Mouse (Mus musculus): ENCODE results near the gene Clnk. TPM values are rescaled to one million over a fixed set of nuclear protein-coding genes. Genes with fewer than 3 reads are reported as not detected.

The Clnk gene
- polyA plus RNA-seq, 1 experiment from 2014 or later, result 0.29 TPM

GRCm38 (mm10) chr5:38869976-38870375, 6.6 kb downstream of the Clnk start:
- no peak overlapping the region for H3K4me3 ChIP-seq (ENCODE audit: low read depth, low read length)
- 85% methylated on average over 9 of the region's 9 CpGs for WGBS
- ATAC-seq (ENCODE audit: insufficient number of reproducible peaks, insufficient read depth, low FRiP score, low read depth), result no peak

GRCm38 (mm10) chr5:38864624-38865023, 12.0 kb downstream of the Clnk start:
- WGBS, result 82% methylated on average over 6 of the region's 6 CpGs

More at GRCm38 (mm10) chr5:38869976-38870375, 6.6 kb downstream of the Clnk start:
- Histone ChIP-seq H3K27ac (ENCODE audit: low read length) (no peak overlapping the region), H3K36me3 (ENCODE audit: control insufficient read depth, insufficient read depth, low read length) (no peaks in the 10 kb centered on the region), H3K9ac (replicated peaks; ENCODE audit: low read depth, low read length) (no peak overlapping the region), H3K9me3 (ENCODE audit: control insufficient read depth, low read depth, low read length) (no peaks in the 10 kb centered on the region), H3K4me1 (ENCODE audit: control insufficient read depth, insufficient read depth, low read length) (no peaks in the 10 kb centered on the region), H3K4me2 (replicated peaks; ENCODE audit: low read depth, low read length) (no peak overlapping the region), H3K27me3 (ENCODE audit: control insufficient read depth, insufficient read depth, low read length) (no peaks in the 10 kb centered on the region)

GRCm38 (mm10) chr5:38863029-38863428, 13.6 kb downstream of the Clnk start:
- ATAC-seq (ENCODE audit: insufficient number of reproducible peaks, insufficient read depth, low FRiP score, low read depth), result no peak
- Histone ChIP-seq H3K4me1 (ENCODE audit: control insufficient read depth, insufficient read depth, low read length) (no peaks in the 10 kb centered on the region), H3K36me3 (ENCODE audit: control insufficient read depth, insufficient read depth, low read length) (no peaks in the 10 kb centered on the region), H3K9ac (replicated peaks; ENCODE audit: low read depth, low read length) (no peak overlapping the region), H3K4me3 (ENCODE audit: low read depth, low read length) (no peak overlapping the region), H3K9me3 (ENCODE audit: control insufficient read depth, low read depth, low read length) (no peaks in the 10 kb centered on the region), H3K27me3 (ENCODE audit: control insufficient read depth, insufficient read depth, low read length) (no peaks in the 10 kb centered on the region), H3K27ac (ENCODE audit: low read length) (no peak overlapping the region), H3K4me2 (replicated peaks; ENCODE audit: low read depth, low read length) (no peak overlapping the region)
- WGBS, result 63% methylated on average over 3 of the region's 3 CpGs

More at GRCm38 (mm10) chr5:38864624-38865023, 12.0 kb downstream of the Clnk start:
- H3K9me3 ChIP-seq (ENCODE audit: control insufficient read depth, low read depth, low read length), result no peaks in the 10 kb centered on the region
- no peak overlapping the region for H3K27ac ChIP-seq (ENCODE audit: low read length)
- no peak overlapping the region for H3K4me2 ChIP-seq (replicated peaks; ENCODE audit: low read depth, low read length)
- no peak overlapping the region for H3K4me3 ChIP-seq (ENCODE audit: low read depth, low read length)
- H3K4me1 ChIP-seq (ENCODE audit: control insufficient read depth, insufficient read depth, low read length), result no peaks in the 10 kb centered on the region
- ATAC-seq (ENCODE audit: insufficient number of reproducible peaks, insufficient read depth, low FRiP score, low read depth), result no peak
- no peaks in the 10 kb centered on the region for H3K27me3 ChIP-seq (ENCODE audit: control insufficient read depth, insufficient read depth, low read length)
- H3K36me3 ChIP-seq (ENCODE audit: control insufficient read depth, insufficient read depth, low read length), result no peaks in the 10 kb centered on the region
- no peak overlapping the region for H3K9ac ChIP-seq (replicated peaks; ENCODE audit: low read depth, low read length)

- Histone ChIP-seq H3K4me1 (ENCODE audit: control insufficient read depth, insufficient read depth, low read length) (no peaks in the 10 kb centered on the region), H3K4me3 (ENCODE audit: low read depth, low read length) (no peak overlapping the region), H3K27me3 (ENCODE audit: control insufficient read depth, insufficient read depth, low read length) (no peaks in the 10 kb centered on the region), H3K36me3 (ENCODE audit: control insufficient read depth, insufficient read depth, low read length) (no peaks in the 10 kb centered on the region), H3K9ac (replicated peaks; ENCODE audit: low read depth, low read length) (no peak overlapping the region), H3K9me3 (ENCODE audit: control insufficient read depth, low read depth, low read length) (no peaks in the 10 kb centered on the region), H3K27ac (ENCODE audit: low read length) (no peak overlapping the region), H3K4me2 (replicated peaks; ENCODE audit: low read depth, low read length) (no peak overlapping the region)
- ATAC-seq (ENCODE audit: insufficient number of reproducible peaks, insufficient read depth, low FRiP score, low read depth), result no peak
- 69% methylated on average over 13 of the region's 13 CpGs for WGBS
Observed at GRCm38 (mm10) chr5:38862288-38862985, 14.2 kb downstream of the Clnk start.

GRCm38 (mm10) chr5:38858015-38858721, 18.4 kb downstream of the Clnk start:
- H3K27me3 ChIP-seq (ENCODE audit: control insufficient read depth, insufficient read depth, low read length), result no peaks in the 10 kb centered on the region
- H3K27ac ChIP-seq (ENCODE audit: low read length), result no peak overlapping the region
- no peak overlapping the region for H3K4me2 ChIP-seq (replicated peaks; ENCODE audit: low read depth, low read length)
- no peaks in the 10 kb centered on the region for H3K36me3 ChIP-seq (ENCODE audit: control insufficient read depth, insufficient read depth, low read length)
- 63% methylated on average over 4 of the region's 4 CpGs for WGBS
- no peak overlapping the region for H3K9ac ChIP-seq (replicated peaks; ENCODE audit: low read depth, low read length)
- H3K4me1 ChIP-seq (ENCODE audit: control insufficient read depth, insufficient read depth, low read length), result no peaks in the 10 kb centered on the region
- no peak overlapping the region for H3K4me3 ChIP-seq (ENCODE audit: low read depth, low read length)
- H3K9me3 ChIP-seq (ENCODE audit: control insufficient read depth, low read depth, low read length), result no peaks in the 10 kb centered on the region
- no peak for ATAC-seq (ENCODE audit: insufficient number of reproducible peaks, insufficient read depth, low FRiP score, low read depth)

- Histone ChIP-seq H3K27me3 (ENCODE audit: control insufficient read depth, insufficient read depth, low read length) (no peaks in the 10 kb centered on the region), H3K4me2 (replicated peaks; ENCODE audit: low read depth, low read length) (no peak overlapping the region), H3K9ac (replicated peaks; ENCODE audit: low read depth, low read length) (no peak overlapping the region), H3K4me3 (ENCODE audit: low read depth, low read length) (no peak overlapping the region), H3K9me3 (ENCODE audit: control insufficient read depth, low read depth, low read length) (peaks cover 2% of the 10 kb centered on the region; the same call in 1 of the 2 replicates), H3K27ac (ENCODE audit: low read length) (no peak overlapping the region), H3K36me3 (ENCODE audit: control insufficient read depth, insufficient read depth, low read length) (no peaks in the 10 kb centered on the region), H3K4me1 (ENCODE audit: control insufficient read depth, insufficient read depth, low read length) (no peaks in the 10 kb centered on the region)
- ATAC-seq (ENCODE audit: insufficient number of reproducible peaks, insufficient read depth, low FRiP score, low read depth), result no peak
- WGBS, result 92% methylated on average over 1 of the region's 1 CpGs
Observed at GRCm38 (mm10) chr5:38857591-38857990, 19.0 kb downstream of the Clnk start.

- Histone ChIP-seq H3K36me3 (ENCODE audit: control insufficient read depth, insufficient read depth, low read length) (no peaks in the 10 kb centered on the region), H3K27ac (ENCODE audit: low read length) (no peak overlapping the region)
Observed at GRCm38 (mm10) chr5:38850171-38850570, 26.4 kb downstream of the Clnk start.

GRCm38 (mm10) chr5:38845529-38845928, 31.1 kb downstream of the Clnk start:
- H3K4me1 ChIP-seq (ENCODE audit: control insufficient read depth, insufficient read depth, low read length), result no peaks in the 10 kb centered on the region
- H3K4me3 ChIP-seq (ENCODE audit: low read depth, low read length), result no peak overlapping the region
- WGBS, result 39% methylated on average over 3 of the region's 3 CpGs
- H3K9ac ChIP-seq (replicated peaks; ENCODE audit: low read depth, low read length), result no peak overlapping the region
- no peak overlapping the region for H3K4me2 ChIP-seq (replicated peaks; ENCODE audit: low read depth, low read length)
- no peaks in the 10 kb centered on the region for H3K36me3 ChIP-seq (ENCODE audit: control insufficient read depth, insufficient read depth, low read length)
- H3K9me3 ChIP-seq (ENCODE audit: control insufficient read depth, low read depth, low read length), result no peaks in the 10 kb centered on the region
- peak; percentile 79 for ATAC-seq (ENCODE audit: insufficient number of reproducible peaks, insufficient read depth, low FRiP score, low read depth)
- no peaks in the 10 kb centered on the region for H3K27me3 ChIP-seq (ENCODE audit: control insufficient read depth, insufficient read depth, low read length)
- H3K27ac ChIP-seq (ENCODE audit: low read length), result no peak overlapping the region

More at GRCm38 (mm10) chr5:38850171-38850570, 26.4 kb downstream of the Clnk start:
- Histone ChIP-seq H3K9me3 (ENCODE audit: control insufficient read depth, low read depth, low read length) (peaks cover 2% of the 10 kb centered on the region; the same call in 1 of the 2 replicates), H3K4me2 (replicated peaks; ENCODE audit: low read depth, low read length) (no peak overlapping the region), H3K9ac (replicated peaks; ENCODE audit: low read depth, low read length) (no peak overlapping the region), H3K4me1 (ENCODE audit: control insufficient read depth, insufficient read depth, low read length) (no peaks in the 10 kb centered on the region), H3K4me3 (ENCODE audit: low read depth, low read length) (no peak overlapping the region), H3K27me3 (ENCODE audit: control insufficient read depth, insufficient read depth, low read length) (no peaks in the 10 kb centered on the region)
- ATAC-seq (ENCODE audit: insufficient number of reproducible peaks, insufficient read depth, low FRiP score, low read depth), result no peak
- WGBS, result 76% methylated on average over 1 of the region's 1 CpGs

Data from stomach, embryonic 14.5 days (tissue).